Mouse (Mus musculus): ENCODE measurements at regions not wholly inside any gene's neighbourhood (a gene's known extent, or its start where the extent isn't known, plus 50 kb on each side); places are given as distances from the start of the nearest gene placed in this dataset.

- no peak for TF ChIP-seq CTCF (IDR thresholded peaks at IDR 0.05; ENCODE audit: low read depth, low read length)
- TF ChIP-seq POLR2A (IDR thresholded peaks at IDR 0.05; ENCODE audit: extremely low read depth, insufficient read depth, low read length), result no peak
Measured at GRCm38 (mm10) chr4:29200976-29201375, 388.0 kb downstream of the Epha7 start.
